Mouse (Mus musculus) ovary, postnatal 10 days (tissue): ENCODE results near the gene Pld1.

Source experiments
- DNase-seq: peaks from one replicate; pipeline ENCODE4 v3.0.0; 2022; ENCODE audit warnings: low spot score

The Pld1 gene

DNA sequence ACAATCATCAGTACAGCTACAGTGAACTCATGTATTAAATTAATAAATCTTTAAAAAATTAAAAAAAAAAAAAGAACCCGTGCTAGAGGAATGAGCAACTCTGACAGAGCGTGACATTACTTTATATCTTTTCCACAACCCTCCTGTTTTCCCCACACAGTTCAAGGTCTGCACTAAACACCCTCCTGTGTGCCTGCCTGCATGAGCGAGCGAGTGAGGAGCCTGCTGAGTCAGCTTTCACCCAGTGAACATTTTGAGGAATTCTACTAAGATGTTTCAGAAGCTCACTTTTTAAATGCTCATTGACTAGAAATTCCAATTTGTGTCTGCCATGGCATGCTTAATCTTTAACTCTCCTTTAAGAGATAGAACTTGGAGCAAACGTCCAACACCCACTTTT lies 109.1 kb downstream of the Pld1 start:
- no peak for DNase-seq

GRCm38 (mm10) chr3:28049526-28049925 lies 111.0 kb downstream of the Pld1 start:
- DNase-seq = no peak

- DNase-seq = no peak
Observed at GRCm38 (mm10) chr3:28053076-28053475, 114.6 kb downstream of the Pld1 start.

DNA sequence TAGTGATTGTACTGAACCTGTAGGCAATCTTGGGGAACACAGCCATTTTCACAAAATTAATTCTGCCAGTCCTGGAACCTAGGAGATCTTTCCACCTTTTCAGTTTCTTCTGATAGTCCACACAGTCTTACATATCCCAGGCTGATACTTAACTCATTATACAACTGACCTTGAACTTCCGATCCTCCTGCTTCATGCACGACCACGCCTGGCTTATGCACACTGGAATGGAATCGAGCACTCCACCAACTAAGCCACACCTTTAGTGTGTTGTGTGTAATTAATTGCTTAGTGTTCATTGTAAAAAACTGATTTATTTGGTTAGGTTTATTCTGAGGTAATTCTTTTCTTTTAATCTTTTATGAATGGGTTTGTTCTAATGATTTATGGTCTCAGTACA lies 122.2 kb downstream of the Pld1 start:
- DNase-seq = no peak

DNA sequence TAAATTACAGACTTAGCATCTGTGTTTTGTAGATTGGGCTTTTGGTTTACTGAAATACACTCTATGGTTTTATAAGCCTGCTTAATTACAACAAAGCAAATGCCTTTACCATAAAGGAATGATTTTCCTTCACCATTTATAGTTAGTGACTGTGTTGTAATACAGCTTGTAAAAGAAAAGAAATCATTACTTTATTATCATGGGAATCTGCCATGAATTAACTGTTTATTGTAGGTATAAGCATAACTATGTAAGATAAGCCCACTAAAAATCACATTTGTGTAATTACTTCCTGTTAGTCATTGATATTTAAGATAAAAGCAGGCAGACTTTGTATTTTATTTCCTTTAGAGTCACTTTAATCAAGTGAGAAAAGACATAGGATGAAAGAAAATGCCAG lies 122.7 kb downstream of the Pld1 start:
- DNase-seq = no peak

DNA sequence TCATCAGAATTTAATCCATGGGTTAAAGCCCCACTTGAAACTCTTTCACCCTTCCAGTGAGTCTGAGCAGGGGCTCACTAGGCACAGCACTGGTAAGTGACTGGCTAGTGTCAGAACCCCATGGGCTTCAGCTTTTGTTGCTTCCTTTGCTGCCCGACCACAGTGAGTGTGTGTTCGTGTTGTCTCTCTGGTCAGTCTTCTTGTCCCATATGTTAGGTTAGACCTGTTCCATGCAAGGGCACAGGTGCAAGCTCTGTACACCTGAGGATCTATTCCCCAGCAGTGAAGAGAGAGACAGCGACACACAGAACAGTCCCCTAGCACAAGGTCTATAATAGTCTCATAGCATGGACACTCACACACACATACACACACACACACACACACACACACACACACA lies 140.7 kb downstream of the Pld1 start:
- DNase-seq = no peak

- DNase-seq = no peak
Observed at GRCm38 (mm10) chr3:28080116-28080515, 141.6 kb downstream of the Pld1 start.

GRCm38 (mm10) chr3:28081012-28081411 lies 142.5 kb downstream of the Pld1 start:
- DNase-seq = no peak

GRCm38 (mm10) chr3:28083218-28083617 lies 144.7 kb downstream of the Pld1 start:
- DNase-seq = no peak

DNA sequence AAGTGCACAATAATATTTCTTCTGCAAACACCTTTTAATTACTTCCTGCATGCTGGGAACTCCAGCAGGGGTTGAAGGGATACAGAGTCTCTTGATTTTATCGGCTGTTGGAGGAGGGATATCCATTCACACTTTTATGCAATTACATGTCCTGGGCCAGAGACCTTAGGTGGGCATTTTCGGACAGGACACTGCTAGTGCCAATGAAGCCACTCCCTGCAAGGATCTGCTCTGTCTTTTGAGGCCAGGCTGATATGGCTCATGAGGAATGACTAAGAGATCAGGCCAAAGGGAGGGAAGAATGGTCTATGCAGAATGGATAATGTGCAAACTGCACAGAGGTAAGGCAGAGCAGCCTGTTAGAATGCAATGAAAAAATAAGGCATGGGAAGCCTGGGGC lies 145.8 kb downstream of the Pld1 start:
- no peak for DNase-seq

DNA sequence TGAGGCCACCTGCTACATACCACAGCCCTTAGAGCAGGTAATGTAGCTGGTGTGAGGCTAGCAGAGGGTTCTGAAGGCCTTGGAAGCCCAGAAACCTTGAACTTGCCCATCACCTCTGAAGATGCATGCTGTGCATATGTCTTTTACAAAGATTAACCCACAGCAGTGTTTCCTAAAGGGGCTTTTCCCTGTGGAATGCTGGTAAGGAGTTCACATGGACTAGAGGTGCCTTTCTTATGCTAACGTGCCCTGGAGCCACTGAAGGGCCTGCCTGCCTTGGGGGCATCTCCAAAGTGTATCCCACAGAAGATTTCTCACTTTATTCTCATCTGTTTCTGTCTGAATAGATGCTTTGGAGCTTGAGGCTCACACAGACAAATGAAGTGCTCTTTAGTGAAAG lies 152.8 kb downstream of the Pld1 start:
- no peak for DNase-seq

DNA sequence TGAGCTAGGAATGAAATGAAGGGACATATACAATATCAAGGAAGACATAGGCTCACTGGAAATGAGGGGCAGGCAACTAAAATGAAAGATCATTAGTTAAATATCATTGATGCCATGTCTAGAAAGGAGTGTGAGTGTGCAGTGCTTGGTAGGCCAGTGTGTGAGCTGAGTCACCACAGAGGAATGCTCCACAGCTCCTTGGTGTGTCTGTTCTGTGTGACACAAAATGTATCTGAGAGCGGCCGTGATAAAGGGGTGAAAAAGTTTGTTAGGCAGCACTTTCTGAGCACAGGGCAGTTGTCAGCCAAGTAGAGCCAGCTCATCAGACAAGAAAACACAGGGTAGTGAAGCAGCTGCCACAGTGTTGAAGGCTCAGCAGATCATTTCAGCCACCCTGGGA lies 153.2 kb downstream of the Pld1 start:
- DNase-seq = no peak

GRCm38 (mm10) chr3:28093684-28094302 lies 155.3 kb downstream of the Pld1 start:
- DNase-seq = no peak

DNA sequence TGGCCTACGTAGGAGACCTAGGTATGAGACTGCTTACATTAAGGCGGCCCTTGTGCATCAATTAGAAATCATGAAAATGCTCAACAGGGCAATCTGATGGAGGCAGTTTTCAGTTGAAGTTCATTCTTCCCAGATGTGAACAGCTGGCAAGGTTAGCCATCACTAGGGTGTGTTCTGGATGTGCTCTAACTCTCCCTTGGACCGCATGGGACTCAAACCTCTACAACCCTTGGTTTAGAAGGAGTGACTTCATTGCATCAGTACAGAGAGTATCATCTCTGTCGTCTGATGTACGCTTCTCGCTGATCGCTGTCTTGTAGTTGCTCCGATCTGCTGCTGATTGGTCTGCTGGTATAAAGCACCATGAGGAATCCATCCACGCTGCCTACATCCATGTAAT lies 157.0 kb downstream of the Pld1 start:
- no peak for DNase-seq

GRCm38 (mm10) chr3:28099175-28099574 lies 160.7 kb downstream of the Pld1 start:
- no peak for DNase-seq

GRCm38 (mm10) chr3:28104992-28105391 lies 166.5 kb downstream of the Pld1 start:
- DNase-seq = no peak

DNA sequence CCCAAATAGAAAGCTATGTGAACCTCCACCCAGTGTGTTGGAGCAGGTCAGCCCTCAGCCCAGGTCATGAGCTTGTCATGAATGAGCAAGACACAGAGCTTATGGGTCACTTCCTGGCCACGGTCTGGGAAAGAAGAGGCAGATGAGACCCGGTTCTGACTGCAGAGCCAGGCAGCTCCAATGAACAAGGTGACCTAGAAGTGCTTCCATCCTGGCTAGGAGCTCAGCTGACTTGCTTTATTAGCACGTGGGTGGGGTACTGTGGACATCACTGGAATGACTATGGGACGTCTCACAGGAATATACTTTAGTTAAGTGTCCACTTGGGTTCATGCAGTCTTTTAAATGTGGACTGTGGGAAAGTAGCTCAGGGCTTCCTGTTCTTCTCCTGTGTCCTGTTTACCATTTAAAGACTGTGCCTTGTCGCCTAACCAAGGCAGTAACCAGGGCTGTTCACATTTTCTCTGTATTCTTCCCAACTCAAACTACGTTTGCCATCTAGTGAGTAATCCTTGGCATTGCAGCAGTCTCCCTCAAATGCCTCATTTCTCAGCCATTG lies 169.0 kb downstream of the Pld1 start:
- DNase-seq = no peak

GRCm38 (mm10) chr3:28111516-28111915 lies 173.0 kb downstream of the Pld1 start:
- no peak for DNase-seq

GRCm38 (mm10) chr3:28113881-28114280 lies 175.4 kb downstream of the Pld1 start:
- DNase-seq = no peak

DNA sequence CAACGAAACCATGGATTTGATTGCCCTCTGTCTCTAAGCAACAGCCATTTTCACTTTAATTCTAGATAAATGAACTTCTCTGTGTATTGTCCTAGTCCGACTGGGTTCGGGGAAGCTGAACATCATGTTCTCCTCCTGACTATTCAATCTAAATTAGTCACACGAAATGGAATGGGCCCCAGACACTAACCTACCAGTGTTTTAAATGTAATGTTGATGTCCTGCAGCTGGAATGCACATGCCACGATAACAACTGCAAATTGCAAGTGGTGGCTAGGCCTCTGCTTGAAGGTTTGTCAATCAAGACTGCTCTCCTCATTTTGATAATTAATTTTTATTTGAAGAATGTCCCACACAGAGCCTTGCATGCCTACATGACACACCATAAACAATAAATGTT lies 203.2 kb downstream of the Pld1 start:
- no peak for DNase-seq

GRCm38 (mm10) chr3:28142121-28142520 lies 203.6 kb downstream of the Pld1 start:
- no peak for DNase-seq

DNA sequence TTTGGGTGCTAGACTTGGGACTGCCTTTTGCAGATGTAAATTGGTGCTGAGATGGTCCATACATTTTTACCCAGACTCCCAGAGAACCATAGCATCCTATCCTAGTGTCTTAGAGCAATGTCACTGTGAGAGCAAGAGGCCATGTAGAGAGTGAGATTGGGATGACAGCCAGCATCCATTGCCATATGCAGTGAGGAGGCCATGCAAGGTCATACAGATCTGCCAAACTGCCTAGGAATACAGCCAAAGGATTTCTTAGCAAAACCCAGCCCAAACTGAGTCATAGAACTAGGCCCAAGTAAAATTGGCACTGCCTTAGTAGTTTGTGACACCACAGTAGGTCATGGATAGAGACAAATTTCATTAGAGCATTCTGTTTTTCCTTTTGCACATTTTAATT lies 206.2 kb downstream of the Pld1 start:
- no peak for DNase-seq

DNA sequence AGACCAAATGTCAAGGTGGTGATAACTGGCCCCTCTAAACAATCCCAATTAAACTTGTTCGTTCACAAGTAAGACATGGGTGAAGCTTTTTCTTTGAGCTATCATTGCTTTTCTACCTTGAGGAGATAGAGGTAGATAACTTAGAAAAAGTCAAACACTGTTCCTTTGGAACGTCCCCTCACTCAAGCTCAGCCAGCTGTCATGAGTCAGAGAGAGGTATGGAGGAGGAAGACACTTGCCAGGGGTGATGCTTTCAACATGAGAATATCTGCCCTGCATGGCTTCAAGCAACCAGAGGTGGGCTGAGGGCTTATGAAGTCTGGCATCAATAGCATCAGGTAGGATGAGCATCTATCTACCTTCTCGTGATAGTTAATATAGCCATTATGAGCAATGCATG lies 207.0 kb downstream of the Pld1 start:
- DNase-seq = no peak

DNA sequence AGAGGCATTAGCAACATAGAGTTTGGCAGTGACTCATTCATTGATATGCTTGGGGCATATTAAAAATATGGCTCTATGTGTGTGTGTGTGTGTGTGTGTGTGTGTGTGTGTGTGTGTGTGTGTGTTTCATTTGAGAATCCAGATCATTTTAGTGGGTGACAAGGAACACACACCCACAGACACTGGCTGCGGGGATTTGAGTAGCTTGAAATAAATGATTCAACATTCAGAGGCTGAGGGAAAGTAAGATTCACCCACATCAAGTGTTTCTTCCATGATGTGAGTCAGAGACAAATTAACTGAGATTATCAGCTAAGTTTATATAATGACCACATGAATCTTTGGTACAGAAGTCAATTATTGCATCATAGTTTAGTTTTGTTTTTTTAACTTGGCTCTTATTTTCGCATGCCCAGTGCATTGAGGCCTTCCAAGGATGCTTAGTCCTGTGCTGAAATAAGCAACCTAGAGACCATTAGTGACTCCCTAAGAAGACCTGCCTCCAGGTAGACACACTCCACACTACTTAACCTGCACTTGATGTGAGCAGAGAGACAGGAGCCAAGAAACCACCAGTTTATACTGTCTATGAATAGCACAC lies 211.3 kb downstream of the Pld1 start:
- no peak for DNase-seq
